Mouse (Mus musculus) heart, adult 2 months (tissue): ENCODE results near the gene Tmem259. TPM values are rescaled to one million over a fixed set of nuclear protein-coding genes. Genes with fewer than 3 reads are reported as not detected.
A peak's percentile ranks its signal among the peaks of the same experiment; 100 is the strongest.

Experiments
- DNase-seq, 2 experiments: peaks; one replicate each; pipeline ENCODE4 v3.0.0; 2021
- H3K27ac ChIP-seq: fragments of 200-600 bp; 2 replicates; pipeline ENCODE4 v1.8.1; 2022
- H3K27me3 ChIP-seq: fragments of 200-500 bp; 2 replicates; pipeline ENCODE4 v1.6.1; 2012; ENCODE audit warnings: mild to moderate bottlenecking, low read length, inconsistent platforms, mixed read lengths; ENCODE audit not compliant: control insufficient read depth, insufficient read depth
- H3K36me3 ChIP-seq: fragments of 200-500 bp; 2 replicates; pipeline ENCODE4 v1.6.1; 2012; ENCODE audit warnings: low read length, inconsistent platforms; ENCODE audit not compliant: control insufficient read depth, insufficient read depth
- H3K4me1 ChIP-seq: fragments of 200-500 bp; 2 replicates; pipeline ENCODE4 v1.6.1; 2011; ENCODE audit warnings: low read length; ENCODE audit not compliant: control insufficient read depth, insufficient read depth
- H3K4me3 ChIP-seq: fragments of 200-600 bp; 2 replicates; pipeline ENCODE4 v1.8.1; 2022
- H3K79me2 ChIP-seq: fragments of 200-500 bp; replicated peaks from 2 replicates; pipeline ENCODE4 v1.6.1; 2012; ENCODE audit warnings: mild to moderate bottlenecking, inconsistent platforms, low read length, moderate library complexity, mixed read lengths; ENCODE audit not compliant: control insufficient read depth, insufficient read depth
- H3K9ac ChIP-seq: fragments of 200-500 bp; 2 replicates; pipeline ENCODE4 v1.6.1; 2012; ENCODE audit warnings: low read depth, mild to moderate bottlenecking, control low read depth, inconsistent platforms, low read length, mixed read lengths
- CTCF ChIP-seq: fragments of 200-600 bp; IDR thresholded peaks from 2 replicates; pipeline ENCODE4 v1.8.1; 2022; ENCODE audit warnings: antibody characterized with exemption, mild to moderate bottlenecking, moderate library complexity
- EP300 ChIP-seq: fragments of 200-500 bp; IDR thresholded peaks from 2 replicates; pipeline ENCODE4 v1.6.1; 2011; ENCODE audit warnings: low read depth, low read length, control low read depth; ENCODE audit not compliant: insufficient read depth
- POLR2A ChIP-seq: fragments of 200-500 bp; IDR thresholded peaks from 2 replicates; pipeline ENCODE4 v1.6.1; 2011; ENCODE audit warnings: mild to moderate bottlenecking, low read depth, low read length, control low read depth; ENCODE audit not compliant: insufficient read depth
- WGBS: fragments of 180-500 bp; shearing (Covaris S2); methylation state at CpG from one replicate; pipeline ENCODE4 v1.1.7; 2018; 5-methylcytosine and 5-hydroxymethylcytosine counted together
- intact Hi-C: fragments of 180-260 bp; cut with DNase I; formaldehyde crosslinking; loops from one replicate; pipeline ENCODE4 v1.15.1; 2025
- polyA plus RNA-seq: library from polyadenylated mRNA; depleted of rRNA; stranded (reverse); fragments of >200 nt; gene quantifications from 2 replicates; pipeline ENCODE4 v1.2.3, GENCODE M21; 2012
- total RNA-seq, 2 experiments: library from RNA; stranded (reverse); gene quantifications; 2 replicates each; pipeline ENCODE4 v1.2.3; 2021

Tmem259 gene
- total and polyA plus RNA-seq, 3 experiments: 109 to 220 (median 124) TPM

- Histone ChIP-seq H3K4me3 (peak within 1 kb of the TSS; percentile 92), H3K36me3 (no peaks in the 10 kb centered on the region), H3K27me3 (no peaks in the 10 kb centered on the region), H3K4me1 (peaks cover 17% of the 10 kb centered on the region), H3K9ac (peak within 1 kb of the TSS; percentile 91), H3K79me2 (peaks cover 2% of the 10 kb centered on the region), H3K27ac (peak within 1 kb of the TSS; percentile 96)
- 1% methylated on average over 59 of the region's 59 CpGs for WGBS
- TF ChIP-seq POLR2A (peak; percentile 41), EP300 (no peak), CTCF (no peak)
- intact Hi-C loops: loop anchor here (2.0 to 10.0 kb wide), 3 partner anchors 50 to 276 kb away; partner anchors contain the start of genes Dazap1, Gamt and Polr2e
- DNase-seq: peak; percentile 84 to 88
These were observed 4.6 kb upstream of the Tmem259 start, which contains the start of gene Cnn2 for GRCm38 (mm10) chr10:79988506-79989271. TSS of gene Cnn2 (plus strand) at chr10:79988584.

GRCm38 (mm10) chr10:79987771-79988505 is 3.8 kb upstream of the Tmem259 start:
- intact Hi-C loops: loop anchor here (2.0 to 10.0 kb wide), 4 partner anchors 51 to 277 kb away; partner anchors contain the start of genes Dazap1, Gamt, Polr2e and Stk11
- peak; percentile 29 to 62 for DNase-seq
- WGBS: 13% methylated on average over 27 of the region's 27 CpGs

GRCm38 (mm10) chr10:79986963-79987362 is 2.8 kb upstream of the Tmem259 start:
- peak; percentile 88 to 91 for DNase-seq
- Histone ChIP-seq H3K27me3 (no peaks in the 10 kb centered on the region), H3K36me3 (no peaks in the 10 kb centered on the region), H3K79me2 (peaks cover 2% of the 10 kb centered on the region), H3K4me1 (peaks cover 23% of the 10 kb centered on the region), H3K9ac (no peak overlapping the region), H3K27ac (peak overlapping the region; percentile 96), H3K4me3 (peak overlapping the region; percentile 15; the same call in 1 of the 2 replicates)
- intact Hi-C loops: loop anchor here (2.0 to 10.0 kb wide), 3 partner anchors 65 to 278 kb away; partner anchors contain the start of genes Dazap1, Gamt and Stk11
- WGBS: 9% methylated on average over 11 of the region's 11 CpGs
- TF ChIP-seq CTCF (peak; percentile 98), POLR2A (0 out of 2 replicates have a peak, but pooled peaks have one; percentile 13), EP300 (0 out of 2 replicates have a peak, but pooled peaks have one; percentile 20)

More at GRCm38 (mm10) chr10:79987771-79988505, 3.8 kb upstream of the Tmem259 start:
- Histone ChIP-seq H3K4me3 (peak overlapping the region; percentile 92), H3K79me2 (peaks cover 2% of the 10 kb centered on the region), H3K36me3 (no peaks in the 10 kb centered on the region), H3K27ac (peak overlapping the region; percentile 96), H3K4me1 (peaks cover 20% of the 10 kb centered on the region), H3K9ac (peak overlapping the region; percentile 91), H3K27me3 (no peaks in the 10 kb centered on the region)
- TF ChIP-seq POLR2A (no peak), CTCF (no peak), EP300 (no peak)

GRCm38 (mm10) chr10:79986232-79986878 is 2.2 kb upstream of the Tmem259 start:
- Histone ChIP-seq H3K4me3 (peak overlapping the region; percentile 92), H3K27ac (peak overlapping the region; percentile 96), H3K9ac (peak overlapping the region; percentile 84), H3K27me3 (no peaks in the 10 kb centered on the region), H3K79me2 (peaks cover 4% of the 10 kb centered on the region), H3K4me1 (peaks cover 23% of the 10 kb centered on the region), H3K36me3 (no peaks in the 10 kb centered on the region)
- DNase-seq: peak; percentile 64 to 67
- intact Hi-C loops: loop anchor here (2.0 to 10.0 kb wide), 3 partner anchors 66 to 278 kb away; partner anchors contain the start of genes Dazap1, Gamt and Stk11
- TF ChIP-seq POLR2A (no peak), CTCF (no peak), EP300 (no peak)
- WGBS: 10% methylated on average over 6 of the region's 6 CpGs

- intact Hi-C loops: loop anchor here (2.0 to 10.0 kb wide), 4 partner anchors 59 to 279 kb away; partner anchors contain the start of genes Arid3a, Dazap1, Gamt and Stk11
- TF ChIP-seq POLR2A (peak; percentile 74; the same call in 1 of the 2 replicates), CTCF (no peak), EP300 (peak; percentile 56; the same call in 1 of the 2 replicates)
- 1% methylated on average over 35 of the region's 35 CpGs for WGBS
These were observed 1.5 kb upstream of the Tmem259 start for GRCm38 (mm10) chr10:79985334-79986231.

More at GRCm38 (mm10) chr10:79985334-79986231, 1.5 kb upstream of the Tmem259 start:
- Histone ChIP-seq H3K79me2 (peaks cover 5% of the 10 kb centered on the region), H3K4me3 (peak overlapping the region; percentile 92), H3K27ac (peak overlapping the region; percentile 96), H3K4me1 (peaks cover 23% of the 10 kb centered on the region), H3K9ac (peak overlapping the region; percentile 84), H3K27me3 (no peaks in the 10 kb centered on the region), H3K36me3 (no peaks in the 10 kb centered on the region)
- DNase-seq: peak; percentile 81 to 84
